Mouse (Mus musculus) CH12.LX (cell line): ENCODE data around the gene 4930595D18Rik. TPM values are rescaled to one million over a fixed set of nuclear protein-coding genes. Genes with fewer than 3 reads are reported as not detected.

Experiments used
- DNase-seq: peaks from one replicate; pipeline ENCODE4 v3.0.0-alpha.2; 2013; ENCODE audit errors: extremely low read depth
- H3K27ac ChIP-seq: 2 replicates; pipeline ENCODE4 v1.5.1; 2012; ENCODE audit warnings: low read depth, mild to moderate bottlenecking, control low read depth, moderate library complexity; ENCODE audit not compliant: insufficient read depth
- H3K27me3 ChIP-seq: replicated peaks from 2 replicates; pipeline ENCODE3; 2012; ENCODE audit warnings: inconsistent platforms
- H3K36me3 ChIP-seq, 2 experiments: replicated peaks in 1 of 2; 2 replicates each; pipeline versions ENCODE3 to v1.6.1; 2012; ENCODE audit warnings: inconsistent platforms in 1 of 2, low read length in 1 of 2, mild to moderate bottlenecking in 1 of 2, mixed read lengths in 1 of 2, moderate library complexity in 1 of 2; ENCODE audit not compliant: control insufficient read depth in 1 of 2, insufficient read depth in 1 of 2
- H3K4me1 ChIP-seq, 2 experiments: 2 replicates each; pipeline ENCODE4 v1.6.1; 2012; ENCODE audit warnings: inconsistent platforms in 1 of 2, moderate library complexity in 1 of 2; ENCODE audit not compliant: insufficient read depth in 2 of 2, control insufficient read depth in 1 of 2
- H3K4me2 ChIP-seq: 2 replicates; pipeline ENCODE4 v1.6.1; 2012; ENCODE audit warnings: low read depth, mild to moderate bottlenecking, control low read depth; ENCODE audit not compliant: poor library complexity, insufficient read depth, severe bottlenecking
- H3K4me3 ChIP-seq, 3 experiments: fragments of 150-350 bp in 1 of 3; sonication (generic) in 1 of 3; replicated peaks in 1 of 3; 2 replicates each; pipeline versions ENCODE3 to v1.5.1; 2011 to 2012; ENCODE audit warnings: low read depth in 2 of 3, low read length in 2 of 3, mild to moderate bottlenecking in 2 of 3, moderate library complexity in 2 of 3, control low read depth in 1 of 3, improper control_type of control experiment in 1 of 3, inconsistent platforms in 1 of 3, mixed read lengths in 1 of 3; ENCODE audit not compliant: poor library complexity in 1 of 3
- H3K79me2 ChIP-seq: replicated peaks from 2 replicates; pipeline ENCODE4 v1.6.1; 2012; ENCODE audit warnings: mild to moderate bottlenecking, moderate library complexity; ENCODE audit not compliant: control insufficient read depth, poor library complexity, insufficient read depth, severe bottlenecking; ENCODE audit errors: extremely low read depth
- H3K9ac ChIP-seq: 2 replicates; pipeline ENCODE4 v1.6.1; 2012; ENCODE audit warnings: low read depth, mild to moderate bottlenecking, control low read depth, moderate library complexity; ENCODE audit not compliant: insufficient read depth
- H3K9me3 ChIP-seq: replicated peaks from 2 replicates; pipeline ENCODE3; 2012; ENCODE audit warnings: low read length, inconsistent platforms, mixed read lengths
- BHLHE40 ChIP-seq: IDR thresholded peaks from 2 replicates; pipeline ENCODE4 v1.6.1; 2011; ENCODE audit warnings: mild to moderate bottlenecking, low read depth, low read length, improper control_type of control experiment
- CHD1 ChIP-seq: IDR thresholded peaks from 2 replicates; pipeline ENCODE4 v1.6.1; 2012; ENCODE audit warnings: low read depth, low read length, improper control_type of control experiment, inconsistent platforms
- CHD2 ChIP-seq: IDR thresholded peaks from 2 replicates; pipeline ENCODE4 v1.6.1; 2011; ENCODE audit warnings: low read length, improper control_type of control experiment
- E2F4 ChIP-seq: IDR thresholded peaks from 2 replicates; pipeline ENCODE4 v1.6.1; 2011; ENCODE audit warnings: low read depth, low read length, improper control_type of control experiment; ENCODE audit not compliant: insufficient replicate concordance
- ELF1 ChIP-seq: IDR thresholded peaks from 2 replicates; pipeline ENCODE4 v1.6.1; 2014; ENCODE audit warnings: low read depth, mild to moderate bottlenecking, inconsistent platforms, low read length, improper control_type of control experiment
- ETS1 ChIP-seq: conservative IDR thresholded peaks from 2 replicates; pipeline ENCODE4 v1.6.1; 2012; ENCODE audit warnings: low read depth, mild to moderate bottlenecking, inconsistent platforms, low read length, improper control_type of control experiment, moderate library complexity
- GABPA ChIP-seq: IDR thresholded peaks from 2 replicates; pipeline ENCODE4 v1.6.1; 2012; ENCODE audit warnings: low read depth, low read length, improper control_type of control experiment, inconsistent platforms; ENCODE audit not compliant: insufficient replicate concordance
- HCFC1 ChIP-seq: IDR thresholded peaks from 2 replicates; pipeline ENCODE4 v1.6.1; 2012; ENCODE audit warnings: low read depth, mild to moderate bottlenecking, inconsistent platforms, low read length, improper control_type of control experiment
- KAT2A ChIP-seq: IDR thresholded peaks from 2 replicates; pipeline ENCODE4 v1.6.1; 2012; ENCODE audit warnings: low read length, improper control_type of control experiment, inconsistent platforms; ENCODE audit not compliant: insufficient replicate concordance
- MAFK ChIP-seq: IDR thresholded peaks from 2 replicates; pipeline ENCODE4 v1.6.1; 2011; ENCODE audit warnings: low read length, improper control_type of control experiment; ENCODE audit not compliant: insufficient replicate concordance
- MAZ ChIP-seq: IDR thresholded peaks from 2 replicates; pipeline ENCODE4 v1.6.1; 2012; ENCODE audit warnings: low read depth, mild to moderate bottlenecking, inconsistent platforms, low read length, improper control_type of control experiment, moderate library complexity
- NELFE ChIP-seq: IDR thresholded peaks from 2 replicates; pipeline ENCODE4 v1.6.1; 2011; ENCODE audit warnings: low read depth, low read length, improper control_type of control experiment
- PAX5 ChIP-seq: IDR thresholded peaks from 2 replicates; pipeline ENCODE4 v1.6.1; 2012; ENCODE audit warnings: low read length, inconsistent platforms, mixed read lengths
- RAD21 ChIP-seq: IDR thresholded peaks from 2 replicates; pipeline ENCODE4 v1.6.1; 2011; ENCODE audit warnings: low read depth, mild to moderate bottlenecking, low read length, improper control_type of control experiment, moderate library complexity
- SIN3A ChIP-seq: IDR thresholded peaks from 2 replicates; pipeline ENCODE4 v1.6.1; 2012; ENCODE audit warnings: low read length, improper control_type of control experiment, inconsistent platforms
- TBP ChIP-seq: conservative IDR thresholded peaks from 2 replicates; pipeline ENCODE4 v1.6.1; 2011; ENCODE audit warnings: low read depth, low read length, improper control_type of control experiment
- TCF12 ChIP-seq: IDR thresholded peaks from 2 replicates; pipeline ENCODE4 v1.6.1; 2014; ENCODE audit warnings: low read depth, mild to moderate bottlenecking, inconsistent platforms, low read length, improper control_type of control experiment
- UBTF ChIP-seq: IDR thresholded peaks from 2 replicates; pipeline ENCODE4 v1.6.1; 2012; ENCODE audit warnings: low read depth, mild to moderate bottlenecking, inconsistent platforms, low read length, improper control_type of control experiment, moderate library complexity
- USF2 ChIP-seq: conservative IDR thresholded peaks from 2 replicates; pipeline ENCODE4 v1.6.1; 2011; ENCODE audit warnings: low read depth, low read length, improper control_type of control experiment
- dilution Hi-C: fragments of 300-500 bp; cut with MboI; formaldehyde crosslinking; loops from 2 replicates; pipeline ENCODE4 v1.14.3; 2020; ENCODE audit warnings: low sequenced_read_pairs; ENCODE audit not compliant: extremely low pct_unique_long_range_greater_than_20kb, extremely low pct_ligation_motif_present
- in situ Hi-C: fragments of 300-500 bp; cut with MboI; formaldehyde crosslinking; loops from 3 replicates; pipeline ENCODE4 v1.14.3; 2019; ENCODE audit warnings: low sequenced_read_pairs, low pct_ligation_motif_present, low pct_unique_long_range_greater_than_20kb, mixed read lengths
- polyA plus RNA-seq: library from polyadenylated mRNA; unstranded; fragments of >175 nt; gene quantifications from 2 replicates; pipeline ENCODE4 v1.2.1, GENCODE M21; 2012; ENCODE audit warnings: low read depth; ENCODE audit not compliant: insufficient read length
- total RNA-seq, 2 experiments: library from RNA; depleted of rRNA; stranded (reverse); fragments of 300-350 nt in 1 of 2; fragments of >200 nt in 1 of 2; gene quantifications; 2 replicates each; pipeline ENCODE4 v1.2.3; 2012 to 2014

Gene 4930595D18Rik
- total and polyA plus RNA-seq, 3 experiments = 0.57 TPM; not detected in 2

DNA sequence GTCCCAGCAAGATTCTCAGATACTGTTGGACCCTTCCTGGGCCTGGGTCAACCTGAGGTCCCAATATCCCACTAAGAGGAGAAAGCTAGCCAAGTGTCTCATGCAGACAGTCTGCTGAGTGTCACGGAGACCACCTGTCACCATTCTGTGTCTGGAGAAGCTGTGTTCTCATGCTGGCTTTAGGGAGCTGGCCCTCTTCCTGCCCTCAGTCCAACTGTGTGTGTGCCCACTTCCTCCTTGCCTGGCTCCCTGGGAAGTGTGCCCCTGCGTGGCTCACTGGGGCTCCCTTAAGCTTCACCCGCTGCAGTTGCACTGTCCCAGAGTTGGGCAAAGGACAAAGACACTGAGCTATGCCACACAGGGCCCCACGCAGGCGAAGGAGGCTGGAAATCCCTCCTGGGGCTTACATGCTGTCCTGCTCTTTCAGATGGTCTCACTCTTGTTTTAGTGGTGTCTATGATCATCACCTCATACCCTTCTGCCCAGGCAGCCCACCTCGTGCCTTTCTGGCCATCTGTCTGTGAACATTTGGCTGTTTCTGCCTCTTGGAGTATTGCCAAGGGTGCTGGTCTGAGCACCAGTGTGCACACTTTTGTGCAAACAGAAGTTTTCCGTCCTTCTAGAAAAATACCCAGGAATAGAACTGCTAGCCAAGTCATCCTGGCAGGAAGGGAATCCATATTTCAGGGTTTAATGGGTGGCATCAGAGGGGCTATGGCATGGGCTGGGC, 31.1 kb downstream of the 4930595D18Rik start:
- dilution Hi-C loops = no loop called here
- no peak for DNase-seq
- TF ChIP-seq GABPA = no peak
- TF ChIP-seq BHLHE40 = no peak
- TF ChIP-seq CHD2 = no peak
- TF ChIP-seq KAT2A = no peak
- no peak for TF ChIP-seq MAFK
- TF ChIP-seq TBP = no peak
- no peak for TF ChIP-seq PAX5
- no peak for TF ChIP-seq SIN3A
- TF ChIP-seq ETS1 = no peak
- H3K4me2 ChIP-seq = no peak overlapping the region
- H3K79me2 ChIP-seq = no peaks in the 10 kb centered on the region; the same call in 1 of the 2 replicates
- no peaks in the 10 kb centered on the region for H3K27me3 ChIP-seq
- peaks cover 21 to 40% of the 10 kb centered on the region in 2 experiments for H3K4me1 ChIP-seq
- H3K36me3 ChIP-seq = peaks cover 0 to 1% of the 10 kb centered on the region in 2 experiments
- no peaks in the 10 kb centered on the region for H3K9me3 ChIP-seq
- H3K9ac ChIP-seq = no peak overlapping the region
- no peak overlapping the region for H3K4me3 ChIP-seq
- in situ Hi-C loops = no loop called here
- H3K27ac ChIP-seq = no peak overlapping the region

DNA sequence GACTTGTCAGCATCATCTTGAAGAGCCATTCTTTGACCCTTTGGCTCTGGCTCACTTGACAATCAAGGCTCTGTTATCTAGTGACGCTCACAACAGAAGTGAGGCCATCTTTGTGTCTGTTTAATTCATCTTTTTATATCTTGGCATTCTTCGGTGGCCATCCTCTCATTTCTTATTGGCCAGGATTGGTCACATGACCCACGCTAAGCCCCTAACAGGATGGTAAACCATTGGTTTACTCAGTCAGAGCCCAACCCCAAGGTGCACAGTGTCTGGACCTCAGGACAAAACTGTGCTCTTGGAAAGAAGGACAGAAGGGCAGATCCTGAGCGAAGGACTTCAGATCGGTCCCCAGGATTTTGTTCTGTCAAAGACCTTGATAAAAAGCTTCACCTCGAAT, 31.7 kb downstream of the 4930595D18Rik start:
- no peak overlapping the region for H3K9ac ChIP-seq
- peak; percentile 50 for TF ChIP-seq USF2
- no peak for TF ChIP-seq RAD21
- no peak for DNase-seq
- in situ Hi-C loops (no loop called here), dilution Hi-C loops (no loop called here)
- H3K36me3 ChIP-seq = no peaks in the 10 kb centered on the region
- H3K4me2 ChIP-seq = no peak overlapping the region
- H3K9me3 ChIP-seq = no peaks in the 10 kb centered on the region
- H3K4me1 ChIP-seq = peaks cover 16 to 38% of the 10 kb centered on the region in 2 experiments
- no peak overlapping the region for H3K27ac ChIP-seq
- no peak overlapping the region for H3K4me3 ChIP-seq
- H3K27me3 ChIP-seq = no peaks in the 10 kb centered on the region
- H3K79me2 ChIP-seq = no peaks in the 10 kb centered on the region

DNA sequence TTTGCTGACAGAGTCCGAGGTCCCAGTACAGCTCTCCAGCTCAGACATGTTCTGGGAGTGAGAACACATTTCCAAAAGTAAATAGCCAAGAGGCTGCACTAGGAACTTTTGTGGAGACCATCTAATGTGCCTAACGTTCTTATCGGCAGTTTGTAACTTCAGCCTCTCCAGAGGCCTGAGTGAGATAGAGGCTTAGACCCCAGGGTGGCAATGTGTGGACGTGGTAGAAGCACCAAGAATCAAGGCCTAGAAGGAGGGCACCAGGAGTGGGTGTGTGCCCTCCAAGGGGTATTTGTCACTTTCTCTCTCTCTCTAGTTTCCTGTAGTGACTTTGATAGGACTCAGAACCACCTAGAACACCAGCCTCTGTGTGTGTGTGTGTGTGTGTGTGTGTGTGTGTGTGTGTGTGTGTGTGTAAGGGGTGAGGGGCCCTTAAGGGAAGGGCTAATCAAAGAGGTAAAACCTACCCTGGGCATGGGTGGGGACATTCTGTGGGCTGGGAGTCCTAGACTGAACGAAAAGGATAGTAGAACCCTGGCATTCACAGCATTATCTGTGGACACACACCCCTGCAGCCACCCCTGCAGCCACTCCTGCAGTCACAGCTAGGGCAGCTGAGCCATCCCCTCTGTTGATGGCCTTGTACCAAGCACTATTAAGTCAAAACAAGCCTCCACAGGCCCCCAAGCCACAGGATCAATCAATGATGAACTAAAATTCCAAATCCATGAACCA, 32.7 kb downstream of the 4930595D18Rik start:
- dilution Hi-C loops = no loop called here
- H3K9me3 ChIP-seq = no peaks in the 10 kb centered on the region
- no peaks in the 10 kb centered on the region for H3K27me3 ChIP-seq
- H3K4me1 ChIP-seq = peaks cover 16 to 45% of the 10 kb centered on the region in 2 experiments
- no peak for DNase-seq
- H3K9ac ChIP-seq = no peak overlapping the region
- no peak for TF ChIP-seq KAT2A
- no peak for TF ChIP-seq ELF1
- no peak for TF ChIP-seq HCFC1
- TF ChIP-seq CHD1 = no peak
- no peak for TF ChIP-seq E2F4
- no peak for TF ChIP-seq CHD2
- no peak for TF ChIP-seq GABPA
- no peak for TF ChIP-seq TCF12
- TF ChIP-seq MAFK = no peak
- TF ChIP-seq MAZ = no peak
- no peak for TF ChIP-seq TBP
- no peak for TF ChIP-seq USF2
- no peak for TF ChIP-seq SIN3A
- no peak for TF ChIP-seq PAX5
- TF ChIP-seq NELFE = no peak
- no peak for TF ChIP-seq UBTF
- in situ Hi-C loops = no loop called here
- no peak overlapping the region for H3K4me3 ChIP-seq
- no peaks in the 10 kb centered on the region for H3K36me3 ChIP-seq
- no peak overlapping the region for H3K27ac ChIP-seq
- H3K79me2 ChIP-seq = no peaks in the 10 kb centered on the region
- H3K4me2 ChIP-seq = no peak overlapping the region
